Mouse (Mus musculus) testis, adult 2 months (tissue): ENCODE results near the gene Gamt. TPM values are rescaled to one million over a fixed set of nuclear protein-coding genes. Genes with fewer than 3 reads are reported as not detected.

Experiments used
- H3K27ac ChIP-seq: fragments of 200-500 bp; 2 replicates; pipeline ENCODE4 v1.5.1; 2012; ENCODE audit warnings: low read depth, low read length; ENCODE audit not compliant: control insufficient read depth, insufficient read depth
- H3K27me3 ChIP-seq: fragments of 200-500 bp; 2 replicates; pipeline ENCODE4 v1.6.1; 2012; ENCODE audit warnings: mild to moderate bottlenecking, low read length, moderate library complexity; ENCODE audit not compliant: control insufficient read depth, insufficient read depth
- H3K36me3 ChIP-seq: fragments of 200-500 bp; 2 replicates; pipeline ENCODE4 v1.6.1; 2012; ENCODE audit warnings: mild to moderate bottlenecking, low read length; ENCODE audit not compliant: control insufficient read depth, insufficient read depth
- H3K4me1 ChIP-seq: fragments of 200-500 bp; 2 replicates; pipeline ENCODE4 v1.6.1; 2012; ENCODE audit warnings: low read length; ENCODE audit not compliant: control insufficient read depth, insufficient read depth
- H3K4me3 ChIP-seq: fragments of 200-500 bp; 2 replicates; pipeline ENCODE4 v1.5.1; 2012; ENCODE audit warnings: low read depth, mild to moderate bottlenecking, low read length, moderate library complexity, mixed read lengths; ENCODE audit not compliant: control insufficient read depth
- CTCF ChIP-seq: fragments of 200-500 bp; IDR thresholded peaks from 2 replicates; pipeline ENCODE4 v1.5.1; 2012; ENCODE audit warnings: low read depth, mild to moderate bottlenecking, inconsistent platforms, low read length, moderate library complexity; ENCODE audit not compliant: control insufficient read depth, insufficient read depth, insufficient replicate concordance
- POLR2A ChIP-seq: fragments of 200-500 bp; IDR thresholded peaks from 2 replicates; pipeline ENCODE4 v1.6.1; 2012; ENCODE audit warnings: low read depth, mild to moderate bottlenecking, inconsistent platforms, low read length, moderate library complexity; ENCODE audit not compliant: control insufficient read depth
- polyA plus RNA-seq: library from polyadenylated mRNA; depleted of rRNA; stranded (reverse); fragments of >200 nt; gene quantifications from 2 replicates; pipeline ENCODE4 v1.2.3, GENCODE M21; 2012

Gene Gamt
- polyA plus RNA-seq, 1 experiment = 38.5 TPM

DNA sequence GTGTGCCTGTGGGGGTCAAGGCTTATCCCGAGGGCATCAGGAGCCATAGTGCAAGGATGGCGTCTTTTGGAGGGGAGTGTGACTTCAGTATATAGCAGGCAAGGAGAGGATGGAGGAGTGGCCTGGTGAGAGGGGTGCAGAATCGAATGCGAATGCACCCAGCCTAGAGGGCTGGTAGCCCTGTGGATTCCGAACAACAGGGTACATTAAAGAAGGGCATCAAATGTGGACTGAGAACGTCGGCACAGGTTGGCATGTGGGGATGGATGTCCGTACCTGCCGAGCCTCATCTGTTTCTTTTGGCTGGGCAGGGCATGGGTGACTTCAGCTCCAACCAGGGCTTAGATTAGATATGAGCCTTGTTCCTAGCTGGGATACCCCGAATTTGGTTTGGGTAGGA lies 39.0 kb upstream of the Gamt start:
- Histone ChIP-seq H3K27ac (no peak overlapping the region), H3K36me3 (no peaks in the 10 kb centered on the region), H3K4me1 (peaks cover 17% of the 10 kb centered on the region), H3K4me3 (no peak overlapping the region), H3K27me3 (no peaks in the 10 kb centered on the region)
- TF ChIP-seq POLR2A (no peak), CTCF (no peak)

DNA sequence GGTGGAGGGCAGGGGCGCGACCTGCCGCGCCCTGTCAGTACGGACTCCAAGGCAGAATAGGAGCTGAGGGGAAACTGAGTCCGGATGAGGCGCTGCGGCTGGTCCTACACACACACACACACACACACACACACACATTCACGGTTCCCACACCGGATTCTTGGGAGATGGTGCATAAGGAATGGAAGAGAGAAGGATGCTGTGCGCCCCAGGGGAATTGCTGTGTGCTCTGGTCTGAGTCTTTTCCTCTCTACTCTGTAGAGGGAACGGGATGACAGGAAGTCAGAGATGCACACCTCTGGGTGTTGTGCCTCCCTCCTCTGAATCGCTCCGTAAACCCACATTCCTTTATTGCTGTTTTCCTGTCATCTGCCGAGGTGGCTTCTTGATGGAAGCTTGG lies 38.5 kb upstream of the Gamt start:
- no peak for TF ChIP-seq POLR2A
- TF ChIP-seq CTCF = no peak
- H3K36me3 ChIP-seq = no peaks in the 10 kb centered on the region
- no peaks in the 10 kb centered on the region for H3K27me3 ChIP-seq
- peak overlapping the region; percentile 5 for H3K4me3 ChIP-seq
- H3K27ac ChIP-seq = no peak overlapping the region
- peaks cover 17% of the 10 kb centered on the region for H3K4me1 ChIP-seq

DNA sequence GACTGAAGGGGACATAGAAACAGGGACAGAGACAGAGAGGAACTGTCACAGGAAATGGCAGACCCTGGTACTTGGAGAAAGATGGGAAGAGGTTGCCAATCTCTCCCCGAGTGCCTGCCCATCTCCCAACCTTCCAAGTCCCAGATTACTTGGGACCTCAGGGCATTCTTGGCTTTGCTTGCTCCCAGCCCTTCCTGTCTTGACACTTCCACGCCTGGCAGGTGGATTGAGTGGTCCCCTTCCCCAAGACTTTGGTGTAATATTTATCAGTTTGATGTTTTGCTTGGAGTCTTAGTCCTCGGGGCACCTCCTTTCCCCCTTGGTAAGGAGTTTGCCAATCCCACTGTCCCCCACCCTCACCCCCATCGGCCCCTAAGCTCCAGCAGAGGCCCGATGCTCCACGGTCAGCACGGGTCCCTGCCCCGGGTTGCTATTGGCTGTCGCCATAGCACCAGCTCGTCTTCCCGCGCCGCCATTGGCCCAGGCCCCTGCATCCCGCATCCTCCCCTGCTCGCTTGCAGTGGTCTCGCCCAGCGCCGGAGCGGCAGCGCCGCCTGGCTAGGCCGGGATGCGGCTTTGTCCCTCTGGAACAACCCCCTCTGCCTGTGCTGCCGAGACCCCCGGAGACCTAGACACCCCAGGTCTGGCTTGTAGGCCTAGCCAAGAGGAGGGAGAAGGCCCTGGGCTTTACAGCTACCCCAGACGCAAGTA lies 37.9 kb upstream of the Gamt start:
- Histone ChIP-seq H3K4me1 (peaks cover 17% of the 10 kb centered on the region), H3K27me3 (no peaks in the 10 kb centered on the region), H3K4me3 (peak overlapping the region; percentile 5), H3K27ac (no peak overlapping the region), H3K36me3 (no peaks in the 10 kb centered on the region)
- TF ChIP-seq CTCF = no peak
- no peak for TF ChIP-seq POLR2A

DNA sequence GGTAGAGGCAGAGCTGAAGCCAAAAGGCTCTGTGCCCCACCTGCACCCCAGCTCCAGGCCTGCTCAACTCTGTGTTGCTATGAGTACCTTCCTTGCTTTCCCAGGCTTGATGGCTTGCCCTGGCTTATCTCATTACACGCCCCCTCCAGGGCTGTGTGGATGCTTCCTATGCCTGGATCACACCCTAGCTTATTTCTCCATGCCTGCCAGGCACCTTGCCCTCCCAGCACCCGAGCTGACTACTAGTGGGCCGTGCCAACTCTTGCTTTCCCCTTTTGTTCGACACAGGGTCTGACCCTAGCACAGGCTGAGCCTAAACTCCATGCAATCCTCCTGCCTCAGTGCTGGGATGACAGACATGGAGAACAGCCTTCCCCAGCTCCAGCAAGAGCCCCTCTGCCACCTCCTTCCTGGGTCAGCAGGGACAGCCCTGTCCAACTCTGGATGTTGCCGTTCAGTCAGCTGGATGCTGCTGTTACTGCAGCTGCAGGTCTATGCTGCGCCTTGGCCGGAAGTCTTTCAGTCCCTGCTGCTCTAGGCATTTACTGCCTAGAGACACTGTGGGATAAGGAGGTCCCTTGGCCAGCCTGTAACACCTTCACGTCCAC lies 36.8 kb upstream of the Gamt start:
- H3K4me1 ChIP-seq = peaks cover 23% of the 10 kb centered on the region
- no peak overlapping the region for H3K4me3 ChIP-seq
- no peak overlapping the region for H3K27ac ChIP-seq
- TF ChIP-seq POLR2A (no peak), CTCF (no peak)
- H3K36me3 ChIP-seq = peaks cover 1% of the 10 kb centered on the region; the same call in 1 of the 2 replicates
- H3K27me3 ChIP-seq = no peaks in the 10 kb centered on the region

DNA sequence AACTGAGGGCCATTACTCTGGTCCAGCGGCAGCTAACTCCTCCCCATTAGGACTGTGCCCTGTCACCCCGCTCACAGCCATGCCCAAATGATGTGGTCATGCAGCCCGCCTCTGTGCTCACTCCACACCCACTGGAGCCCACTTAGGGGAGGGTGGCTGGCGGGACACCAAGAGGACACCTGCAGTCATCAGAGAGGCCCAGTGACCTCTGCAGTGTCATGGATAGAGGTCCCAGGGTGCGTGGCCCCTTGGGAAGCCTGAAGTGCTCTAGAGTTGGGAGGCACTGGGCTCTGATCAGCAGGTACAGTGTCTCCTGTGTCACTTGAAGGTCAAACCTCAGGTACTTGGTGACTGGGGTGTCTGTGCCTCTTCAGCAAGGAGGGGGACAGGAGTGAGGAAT lies 36.0 kb upstream of the Gamt start:
- no peak overlapping the region for H3K27ac ChIP-seq
- H3K4me3 ChIP-seq = no peak overlapping the region
- TF ChIP-seq POLR2A (no peak), CTCF (no peak)
- no peaks in the 10 kb centered on the region for H3K27me3 ChIP-seq
- peaks cover 23% of the 10 kb centered on the region for H3K4me1 ChIP-seq
- peaks cover 1% of the 10 kb centered on the region; the same call in 1 of the 2 replicates for H3K36me3 ChIP-seq

DNA sequence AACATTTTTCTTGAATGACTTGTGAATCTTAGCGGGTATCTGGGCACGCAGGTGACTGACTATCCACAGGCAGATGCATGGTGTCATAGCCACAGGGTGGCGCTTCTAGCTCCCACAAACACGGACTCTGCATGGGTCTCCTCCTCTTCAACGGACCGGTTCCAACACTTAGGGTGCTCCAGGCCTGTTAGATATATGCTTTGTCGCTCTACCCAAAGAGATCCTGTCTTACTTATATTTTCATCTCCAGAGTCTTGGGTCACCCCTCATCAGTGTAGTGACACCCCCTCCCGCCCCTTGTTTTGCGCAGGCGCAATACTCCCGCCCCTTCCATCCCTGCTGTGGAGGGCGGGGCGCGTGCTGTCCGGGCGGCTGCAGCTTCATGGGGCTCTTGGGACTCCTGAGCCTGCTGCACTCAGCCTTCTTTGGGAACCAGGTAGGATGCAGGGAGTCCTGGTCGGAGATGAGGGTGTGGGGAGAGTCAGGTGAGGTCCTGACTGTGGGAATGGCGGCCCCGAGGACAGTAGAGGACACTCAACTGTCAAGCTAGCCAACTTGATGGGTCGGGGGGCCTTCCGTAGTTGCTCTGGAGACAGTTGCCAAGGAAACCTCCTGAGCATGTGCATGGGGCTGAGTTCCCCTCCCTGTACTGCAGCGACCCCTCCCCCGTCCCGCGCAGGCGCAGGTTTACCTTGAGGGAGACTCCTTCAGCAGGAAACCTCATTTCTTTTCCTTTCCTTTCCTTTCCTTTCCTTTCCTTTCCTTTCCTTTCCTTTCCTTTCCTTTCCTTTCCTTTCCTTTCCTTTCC lies 35.0 kb upstream of the Gamt start, which contains the start of gene Apc2:
Gene Apc2 (plus strand): TSS at position 360 of the 808 bp plus-strand sequence.
- Histone ChIP-seq H3K36me3 (peaks cover 1% of the 10 kb centered on the region; the same call in 1 of the 2 replicates), H3K4me1 (peaks cover 23% of the 10 kb centered on the region), H3K4me3 (peak within 1 kb of the TSS; percentile 74), H3K27ac (no peak within 1 kb of the TSS), H3K27me3 (no peaks in the 10 kb centered on the region)
- TF ChIP-seq CTCF (peak; percentile 24; the same call in 1 of the 2 replicates), POLR2A (0 out of 2 replicates have a peak, but pooled peaks have one; percentile 17)
